Mouse (Mus musculus) thymus, adult 18-20 months (tissue): ENCODE results near the gene Ttbk1.

Experiments used
- DNase-seq, 2 experiments: peaks; one replicate each; pipeline ENCODE4 v3.0.0; 2022; ENCODE audit warnings: mixed read lengths in 2 of 2

Gene Ttbk1

GRCm38 (mm10) chr17:46467830-46468229, 19.6 kb downstream of the Ttbk1 start:
- DNase-seq, result no peak

GRCm38 (mm10) chr17:46462226-46462625, 25.2 kb downstream of the Ttbk1 start:
- DNase-seq, result no peak

- DNase-seq, result no peak
Observed at GRCm38 (mm10) chr17:46461347-46461746, 26.1 kb downstream of the Ttbk1 start.

GRCm38 (mm10) chr17:46460673-46461072, 26.8 kb downstream of the Ttbk1 start:
- peak in 1 of 2 experiments; percentile 18 for DNase-seq

- DNase-seq, result no peak
Observed at GRCm38 (mm10) chr17:46458439-46458838, 29.0 kb downstream of the Ttbk1 start.

GRCm38 (mm10) chr17:46457791-46458190, 29.7 kb downstream of the Ttbk1 start:
- peak in 1 of 2 experiments; percentile 28 for DNase-seq

- peak in 1 of 2 experiments; percentile 19 for DNase-seq
Observed at GRCm38 (mm10) chr17:46455110-46455691, 32.3 kb downstream of the Ttbk1 start.

- DNase-seq, result no peak
Observed at GRCm38 (mm10) chr17:46454539-46454938, 32.9 kb downstream of the Ttbk1 start.

GRCm38 (mm10) chr17:46453970-46454411, 33.5 kb downstream of the Ttbk1 start:
- DNase-seq, result no peak

GRCm38 (mm10) chr17:46453302-46453948, 34.0 kb downstream of the Ttbk1 start:
- DNase-seq, result no peak

GRCm38 (mm10) chr17:46452683-46453082, 34.8 kb downstream of the Ttbk1 start:
- no peak for DNase-seq

GRCm38 (mm10) chr17:46446264-46446663, 41.2 kb downstream of the Ttbk1 start:
- DNase-seq, result no peak

GRCm38 (mm10) chr17:46444839-46445579, 42.5 kb downstream of the Ttbk1 start:
- DNase-seq, result no peak

- no peak for DNase-seq
Observed at GRCm38 (mm10) chr17:46439176-46439575, 48.3 kb downstream of the Ttbk1 start.

- no peak for DNase-seq
Observed at GRCm38 (mm10) chr17:46438298-46438873, 49.1 kb downstream of the Ttbk1 start, which contains the start of gene Slc22a7. TSS of gene Slc22a7 (minus strand) at chr17:46438457.

GRCm38 (mm10) chr17:46436672-46437366, 50.7 kb downstream of the Ttbk1 start:
- no peak for DNase-seq

- DNase-seq, result no peak
Observed at GRCm38 (mm10) chr17:46433627-46434026, 53.8 kb downstream of the Ttbk1 start.

GRCm38 (mm10) chr17:46428761-46429414, 58.6 kb downstream of the Ttbk1 start, which contains the start of gene Crip3:
TSS of gene Crip3 (plus strand) at chr17:46428926.
- no peak for DNase-seq

- DNase-seq, result no peak
Observed at GRCm38 (mm10) chr17:46426496-46426895, 61.0 kb downstream of the Ttbk1 start.

- no peak for DNase-seq
Observed at GRCm38 (mm10) chr17:46419717-46420116, 67.8 kb downstream of the Ttbk1 start.

- DNase-seq, result no peak
Observed at GRCm38 (mm10) chr17:46418628-46419027, 68.8 kb downstream of the Ttbk1 start.

- no peak for DNase-seq
Observed at GRCm38 (mm10) chr17:46408478-46408877, 79.0 kb downstream of the Ttbk1 start.
